Mouse (Mus musculus) hematopoietic multipotent progenitor cell, adult 10-12 weeks (in vitro differentiated cells): Measurements from ENCODE around the gene Krtap19-2. TPM values are rescaled to one million over a fixed set of nuclear protein-coding genes. Genes with fewer than 3 reads are reported as not detected.

Experiments
- polyA plus RNA-seq: library from polyadenylated mRNA; stranded (reverse); fragments of >175 nt; gene quantifications from 2 replicates; pipeline ENCODE4 v1.2.3, GENCODE M21; 2012; ENCODE audit warnings: low replicate concordance

Gene Krtap19-2
- not detected in 2 replicates for polyA plus RNA-seq

DNA sequence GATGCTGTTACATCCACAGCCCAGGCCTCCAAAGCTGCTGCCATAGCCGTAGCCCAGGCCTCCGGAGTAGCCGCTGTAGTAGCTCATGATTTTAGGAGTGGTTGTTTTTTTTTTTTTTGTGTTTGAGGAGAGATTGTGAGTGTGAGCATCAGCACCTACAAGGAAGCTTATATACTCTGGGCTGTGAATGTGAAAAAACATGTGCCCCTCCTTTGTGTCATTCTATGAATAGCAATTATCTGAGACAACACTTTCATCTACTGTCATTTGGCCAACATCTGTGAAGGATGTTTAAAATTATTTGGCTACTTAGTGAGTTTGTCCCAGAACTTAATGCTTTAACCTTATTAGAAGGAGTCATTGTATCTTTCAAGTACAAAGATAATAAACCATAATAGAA lies at the start of gene Krtap19-2:
Krtap19-2 (minus strand) TSS at position 101 of the 400 bp plus-strand sequence.

DNA sequence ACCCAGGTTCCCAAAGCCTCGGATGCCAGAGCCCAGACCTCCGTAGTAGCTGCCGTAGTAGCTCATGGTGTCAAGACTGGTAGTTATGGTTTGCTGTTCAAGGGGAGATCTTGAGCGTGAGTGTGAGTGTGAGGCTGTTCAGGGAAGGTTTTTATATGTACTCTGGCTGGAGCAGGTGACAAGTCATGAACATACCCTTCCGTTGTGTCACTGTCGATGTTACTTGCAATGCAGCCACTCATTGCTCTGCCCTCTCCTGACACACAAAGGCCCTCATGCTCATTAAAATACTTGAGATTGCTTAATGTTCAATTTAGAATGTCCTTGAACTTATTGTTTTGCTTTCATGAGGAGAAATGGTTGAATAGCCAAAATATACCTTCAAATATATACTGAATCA lies 22.3 kb upstream of the Krtap19-2 start, which contains the start of gene Krtap19-5:
Krtap19-5 (minus strand) TSS at position 101 of the 400 bp plus-strand sequence.

DNA sequence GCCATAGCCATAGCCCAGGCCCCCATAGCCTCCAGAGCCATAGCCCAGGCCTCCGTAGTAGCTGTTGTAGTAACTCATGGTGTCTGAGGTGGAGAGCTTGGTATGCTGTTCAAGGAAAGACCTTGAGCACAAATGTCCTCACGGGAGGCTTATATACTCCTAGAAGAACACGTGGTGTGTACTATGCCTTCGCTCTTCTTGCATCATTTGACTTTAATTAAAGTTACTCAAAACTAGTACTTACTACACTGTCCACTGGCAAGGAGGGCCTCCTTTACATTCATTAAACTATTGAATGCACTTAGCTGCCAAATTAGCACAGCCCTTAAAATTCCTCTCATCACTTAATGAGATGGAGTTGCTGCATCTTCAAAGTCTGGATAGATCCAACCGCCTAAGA lies 10.9 kb upstream of the Krtap19-2 start, which contains the start of gene Krtap19-4:
Krtap19-4 (minus strand) TSS at position 101 of the 400 bp plus-strand sequence.

DNA sequence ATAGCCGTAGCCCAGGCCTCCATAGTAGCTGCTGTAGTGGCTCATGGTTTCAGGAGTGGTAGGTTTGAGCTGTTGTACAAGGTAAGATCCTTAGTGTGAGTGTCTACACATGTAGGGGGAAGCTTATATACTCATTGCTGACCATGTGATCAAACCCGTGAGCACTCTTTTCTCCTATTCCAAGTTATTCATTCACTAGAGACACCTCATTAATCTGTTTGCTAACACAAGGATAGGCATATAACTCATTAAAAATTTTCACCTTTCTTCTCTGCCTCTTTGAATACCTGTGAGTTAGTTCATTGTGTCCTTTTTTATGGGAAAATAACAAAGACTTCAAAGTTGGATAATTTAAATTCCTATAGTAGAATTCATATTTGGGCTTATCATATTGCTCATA lies 3.9 kb upstream of the Krtap19-2 start, which contains the start of gene Krtap19-3:
Krtap19-3 (minus strand) TSS at position 101 of the 400 bp plus-strand sequence.

DNA sequence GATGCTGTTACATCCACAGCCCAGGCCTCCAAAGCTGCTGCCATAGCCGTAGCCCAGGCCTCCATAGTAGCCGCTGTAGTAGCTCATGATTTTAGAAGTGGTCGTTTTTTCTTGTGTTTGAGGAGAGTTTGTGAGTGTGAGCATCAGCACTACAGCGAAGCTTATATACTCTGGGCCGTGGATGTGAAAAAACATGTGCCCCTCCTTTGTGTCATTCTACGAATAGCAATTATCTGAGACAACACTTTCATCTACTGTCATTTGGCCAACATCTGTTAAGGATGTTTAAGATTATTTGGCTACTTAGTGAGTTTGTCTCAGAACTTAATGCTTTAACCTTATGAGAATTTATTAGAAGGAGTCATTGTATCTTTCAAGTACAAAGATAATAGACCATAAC lies 4.8 kb downstream of the Krtap19-2 start, which contains the start of gene Krtap19-1:
Krtap19-1 (minus strand) TSS at position 101 of the 400 bp plus-strand sequence.

DNA sequence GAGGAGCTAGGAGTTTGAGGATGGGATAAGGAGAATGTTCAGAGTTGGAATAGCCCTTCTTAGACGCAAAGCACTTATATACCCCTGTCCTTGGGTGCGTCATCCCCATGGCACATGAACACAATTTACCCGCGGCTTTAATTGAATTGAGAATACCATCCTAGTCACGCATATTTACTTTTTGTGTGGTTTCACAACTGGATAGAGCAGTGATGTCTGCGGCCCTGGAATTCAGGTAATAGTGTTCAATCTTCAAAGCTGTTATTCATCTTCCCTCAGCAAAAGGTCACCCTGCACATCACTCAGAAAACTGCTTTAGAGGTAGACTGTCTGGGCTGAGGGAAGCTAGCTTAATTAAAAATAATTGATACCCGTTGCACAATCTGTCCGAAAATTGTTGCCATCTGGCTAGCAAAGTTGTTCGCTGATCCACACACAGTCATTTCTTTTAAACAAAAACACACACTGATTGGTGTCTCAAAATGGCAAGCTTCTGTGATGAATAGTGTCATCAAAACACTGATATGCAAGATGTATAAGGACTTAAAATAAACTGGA lies 47.9 kb downstream of the Krtap19-2 start, which contains the start of gene Krtap14:
Krtap14 (minus strand) TSS at position 51 of the 558 bp plus-strand sequence.

Other genes starting within 250 kb of the Krtap19-2 start
- gene 2310079G19Rik, start 246.6 kb downstream of the Krtap19-2 start, polyA plus RNA-seq: not detected in 2 replicates
- not detected in 2 replicates for gene Krtap26-1, start 226.5 kb downstream of the Krtap19-2 start, polyA plus RNA-seq
- not detected in 2 replicates for gene Krtap27-1, start 202.6 kb downstream of the Krtap19-2 start, polyA plus RNA-seq
- not detected in 2 replicates for gene 2310061N02Rik, start 166.3 kb downstream of the Krtap19-2 start, polyA plus RNA-seq
- not detected in 2 replicates for gene Krtap13-1, start 145.4 kb downstream of the Krtap19-2 start, polyA plus RNA-seq
- gene Krtap13, start 122.6 kb downstream of the Krtap19-2 start, polyA plus RNA-seq: not detected in 2 replicates
- not detected in 2 replicates for gene 2310034C09Rik, start 115.4 kb downstream of the Krtap19-2 start, polyA plus RNA-seq
- gene 2310057N15Rik, start 100.1 kb downstream of the Krtap19-2 start, polyA plus RNA-seq: not detected in 2 replicates
- not detected in 2 replicates for gene Gm5965, start 96.4 kb downstream of the Krtap19-2 start, polyA plus RNA-seq
- gene Gm20741, start 62.0 kb downstream of the Krtap19-2 start, polyA plus RNA-seq: not detected in 2 replicates
- not detected in 2 replicates for gene Krtap15, start 54.1 kb downstream of the Krtap19-2 start, polyA plus RNA-seq
- not detected in 2 replicates for gene Krtap14, start 48.1 kb downstream of the Krtap19-2 start, polyA plus RNA-seq
- gene Krtap19-1, start 4.9 kb downstream of the Krtap19-2 start, polyA plus RNA-seq: not detected in 2 replicates
- not detected in 2 replicates for gene Krtap19-3, start 3.8 kb upstream of the Krtap19-2 start, polyA plus RNA-seq
- gene Krtap19-4, start 10.8 kb upstream of the Krtap19-2 start, polyA plus RNA-seq: not detected in 2 replicates
- gene Krtap19-5, start 22.2 kb upstream of the Krtap19-2 start, polyA plus RNA-seq: not detected in 2 replicates
- not detected in 2 replicates for gene Krtap19-9b, start 58.0 kb upstream of the Krtap19-2 start, polyA plus RNA-seq
- gene Krtap16-3, start 88.6 kb upstream of the Krtap19-2 start, polyA plus RNA-seq: not detected in 2 replicates
- gene Krtap22-2, start 136.5 kb upstream of the Krtap19-2 start, polyA plus RNA-seq: not detected in 2 replicates
- gene Gm10229, start 141.0 kb upstream of the Krtap19-2 start, polyA plus RNA-seq: not detected in 2 replicates
- gene Krtap6-1, start 157.4 kb upstream of the Krtap19-2 start, polyA plus RNA-seq: not detected in 2 replicates
- gene Gm10228, start 167.2 kb upstream of the Krtap19-2 start, polyA plus RNA-seq: not detected in 2 replicates
- not detected in 2 replicates for gene Krtap6-5, start 173.6 kb upstream of the Krtap19-2 start, polyA plus RNA-seq
- gene 1110025L11Rik, start 189.7 kb upstream of the Krtap19-2 start, polyA plus RNA-seq: not detected in 2 replicates
- not detected in 2 replicates for gene Krtap6-3, start 209.7 kb upstream of the Krtap19-2 start, polyA plus RNA-seq